Mouse (Mus musculus): ENCODE results near the gene Hint1.

DNA sequence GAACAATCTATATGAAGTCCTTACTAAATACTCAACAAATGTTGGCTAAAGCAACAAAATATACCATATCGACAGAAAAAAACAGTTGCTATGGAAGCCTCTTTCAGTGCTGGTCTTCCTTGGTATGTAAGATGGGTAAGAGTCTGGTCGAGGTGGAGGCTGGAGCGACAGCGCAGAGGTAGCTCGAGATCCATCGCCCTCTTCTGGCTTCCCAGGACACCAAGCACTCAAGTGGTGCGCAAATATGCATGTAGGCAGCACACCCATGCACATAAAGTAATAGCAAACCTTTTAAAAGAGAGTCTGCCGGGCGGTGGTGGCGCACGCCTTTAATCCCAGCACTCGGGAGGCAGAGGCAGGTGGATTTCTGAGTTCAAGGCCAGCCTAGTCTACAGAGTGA lies 14.5 kb upstream of the Hint1 start:
- TF ChIP-seq CTCF (IDR thresholded peaks at IDR 0.05; ENCODE audit: insufficient read depth, low read depth, low read length) = no peak
- no peak for TF ChIP-seq POLR2A (IDR thresholded peaks at IDR 0.05; ENCODE audit: insufficient read depth, low read depth, low read length)
